Mouse (Mus musculus) heart, postnatal 25 days (tissue): ENCODE measurements around the gene Rilp. TPM values are rescaled to one million over a fixed set of nuclear protein-coding genes. Genes with fewer than 3 reads are reported as not detected.

Source experiments
- DNase-seq: peaks from one replicate; pipeline ENCODE4 v3.0.0; 2022; ENCODE audit warnings: low spot score
- intact Hi-C: fragments of 180-260 bp; cut with DNase I; formaldehyde crosslinking; loops from one replicate; pipeline ENCODE4 v1.15.1; 2025
- total RNA-seq, 2 experiments: library from RNA; stranded (reverse); gene quantifications; 2 replicates each; pipeline ENCODE4 v1.2.3; 2021

The Rilp gene
- total RNA-seq = 10 to 100 TPM; 47.4 to 47.8 TPM

DNA sequence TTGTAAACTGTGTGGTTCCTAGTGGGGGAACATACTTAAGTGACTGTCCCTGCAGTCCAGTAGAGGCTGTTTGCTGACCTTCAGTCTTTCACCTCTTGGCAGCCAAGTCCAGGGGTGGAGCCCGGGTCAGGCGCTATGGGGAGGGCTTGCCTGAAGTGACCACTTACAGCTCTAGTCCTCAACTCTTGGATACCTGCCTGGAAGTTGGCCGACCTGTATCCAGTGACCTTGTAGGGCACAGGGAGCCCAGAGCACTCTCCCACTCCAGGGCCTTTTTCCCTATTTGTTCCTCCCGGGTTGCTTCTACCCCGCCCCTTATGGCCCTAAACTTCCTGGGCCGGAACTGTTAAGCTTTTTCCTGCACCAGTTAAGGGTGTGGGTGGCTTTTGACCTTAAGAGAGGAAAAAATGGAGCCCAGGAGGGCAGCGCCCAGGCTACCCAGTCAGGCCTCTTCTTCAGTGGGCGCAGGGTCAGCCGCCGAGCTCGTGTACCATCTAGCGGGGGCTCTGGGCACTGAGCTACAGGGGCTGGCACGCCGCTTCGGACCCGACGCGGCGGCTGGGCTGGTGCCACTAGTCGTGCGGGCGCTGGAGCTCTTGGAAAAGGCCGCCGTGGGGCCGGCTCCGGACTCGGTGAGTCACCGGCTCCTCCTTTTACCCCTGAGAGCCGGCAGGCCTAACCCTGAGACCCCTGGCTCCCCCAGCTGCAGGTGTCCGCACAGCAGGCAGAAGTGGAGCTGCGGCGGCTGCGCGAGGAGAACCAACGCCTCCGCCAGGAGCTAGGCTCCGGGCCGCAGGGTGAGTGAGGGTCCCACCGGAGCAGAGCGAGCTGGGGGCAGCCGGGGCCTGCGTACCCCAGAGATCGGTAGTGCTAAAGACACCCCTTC, at the start of gene Rilp:
Gene Rilp (plus strand): TSS at position 354 of the 886 bp plus-strand sequence.
- intact Hi-C loops = loop anchor here (1.0 to 5.0 kb wide), 3 partner anchors 50 to 163 kb away; partner anchors contain the start of genes Rpa1 and Smyd4
- DNase-seq = peak; percentile 67

DNA sequence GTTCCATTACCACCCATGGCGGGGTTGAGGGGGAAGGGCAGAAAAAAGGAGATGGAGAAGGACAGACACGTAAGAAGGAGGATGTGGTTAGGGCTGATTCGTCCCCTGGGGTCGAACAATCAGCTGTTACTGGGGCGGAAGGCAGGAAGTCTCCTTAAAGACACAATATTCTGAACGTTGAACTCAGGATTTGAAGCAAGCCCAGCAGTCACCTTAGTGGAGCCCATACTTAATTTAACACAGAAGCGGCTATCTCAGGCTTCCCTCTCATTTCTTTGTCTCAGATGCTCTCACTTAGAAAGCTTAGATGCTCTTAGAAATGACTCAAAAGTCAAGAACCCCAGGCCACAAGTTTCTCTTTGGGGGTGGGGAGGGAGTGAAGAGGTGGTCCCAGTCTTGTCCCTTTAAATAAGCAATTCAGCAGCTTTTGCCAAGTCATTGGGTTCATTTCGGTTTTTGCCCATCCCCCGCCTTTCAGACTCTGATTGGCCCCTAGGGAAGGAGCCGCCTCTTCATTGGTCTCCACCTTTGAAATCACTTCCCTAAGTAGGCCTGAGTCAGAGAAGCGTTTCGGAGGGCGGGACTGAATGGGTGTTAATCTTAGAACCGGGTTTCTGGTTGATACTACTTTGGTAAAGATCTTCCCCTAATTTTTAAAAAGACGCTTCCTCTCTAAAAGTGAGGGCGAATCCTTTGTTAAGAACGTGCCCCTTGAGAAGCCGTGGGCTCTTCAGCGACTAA, 49.6 kb upstream of the Rilp start:
- peak; percentile 86 for DNase-seq
- intact Hi-C loops = loop anchor here (1.0 to 5.0 kb wide), 2 partner anchors 50 to 113 kb away; partner anchors contain the start of genes Rilp, Rpa1 and Smyd4

- intact Hi-C loops = loop anchor here (1.0 to 5.0 kb wide), 2 partner anchors 49 to 114 kb away; partner anchors contain the start of genes Rilp, Rpa1 and Smyd4
- DNase-seq = peak; percentile 100
Observed at GRCm38 (mm10) chr11:75460844-75461742, 48.8 kb upstream of the Rilp start, which contains the start of gene Tlcd2. Gene Tlcd2 (plus strand): TSS chr11:75461715.

DNA sequence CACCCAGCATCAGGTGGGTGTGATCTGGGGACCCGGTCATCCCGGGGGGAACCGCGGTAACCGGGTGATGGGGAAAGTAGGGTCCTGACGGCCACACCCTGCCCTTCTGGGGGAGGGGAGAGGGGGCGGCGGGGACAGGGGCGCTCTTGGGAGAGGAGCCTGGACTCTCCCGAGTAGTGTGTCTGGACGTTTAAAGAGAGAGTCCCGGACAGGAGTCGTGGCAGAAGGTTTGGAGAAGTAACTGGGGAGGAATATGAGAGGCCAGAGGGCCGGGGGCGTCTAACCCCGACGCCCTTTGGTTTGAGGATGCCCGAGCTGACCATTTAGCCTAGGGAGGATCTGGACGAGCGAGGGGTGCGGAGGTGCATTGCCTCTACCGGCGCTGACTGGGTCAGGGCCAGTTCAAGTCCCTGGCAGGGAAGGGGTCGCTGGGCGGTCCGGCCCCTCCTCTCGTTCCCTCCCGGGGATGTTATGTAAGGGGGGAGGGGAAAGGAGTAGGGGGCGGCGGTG, 48.1 kb upstream of the Rilp start:
- DNase-seq = no peak
- intact Hi-C loops = loop anchor here (5.0 kb wide), 1 partner anchor 114 kb away; the partner anchor contains the start of genes Rpa1 and Smyd4

GRCm38 (mm10) chr11:75462253-75462783, 47.6 kb upstream of the Rilp start:
- peak; percentile 89 for DNase-seq
- intact Hi-C loops = loop anchor here (5.0 kb wide), 1 partner anchor 115 kb away; the partner anchor contains the start of genes Rpa1 and Smyd4

- intact Hi-C loops = loop anchor here (5.0 kb wide), 1 partner anchor 116 kb away; the partner anchor contains the start of genes Rpa1 and Smyd4
- DNase-seq = peak; percentile 87
Observed at GRCm38 (mm10) chr11:75462865-75463336, 47.0 kb upstream of the Rilp start.

- no peak for DNase-seq
- intact Hi-C loops = loop anchor here (5.0 kb wide), 1 partner anchor 116 kb away; the partner anchor contains the start of genes Rpa1 and Smyd4
Observed at GRCm38 (mm10) chr11:75463624-75464023, 46.3 kb upstream of the Rilp start.

GRCm38 (mm10) chr11:75464417-75464816, 45.5 kb upstream of the Rilp start:
- intact Hi-C loops = loop anchor here (5.0 kb wide), 1 partner anchor 117 kb away; the partner anchor contains the start of genes Rpa1 and Smyd4
- no peak for DNase-seq

DNA sequence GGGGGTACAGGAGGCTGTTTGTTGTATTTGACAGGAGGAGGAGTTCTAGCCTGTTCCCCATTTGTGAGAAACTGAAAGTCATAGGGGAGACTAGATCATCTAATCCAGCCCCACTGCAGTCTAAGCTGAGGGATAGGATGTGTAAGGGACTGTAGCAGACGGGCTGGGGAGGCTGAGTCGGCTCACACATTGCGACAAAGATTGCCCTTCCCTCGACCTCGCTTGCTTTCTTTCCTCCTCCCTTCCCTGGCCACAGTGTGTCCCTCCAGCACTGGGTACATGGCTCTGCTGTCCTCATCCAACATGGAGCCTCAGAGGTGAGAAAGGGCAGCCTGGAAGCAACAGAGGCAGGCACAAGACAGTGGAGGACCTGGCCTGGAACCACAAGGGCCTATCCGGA, 44.8 kb upstream of the Rilp start:
- no peak for DNase-seq
- intact Hi-C loops = no loop called here

GRCm38 (mm10) chr11:75466731-75467505, 43.0 kb upstream of the Rilp start:
- DNase-seq = no peak
- intact Hi-C loops = no loop called here

- DNase-seq = peak; percentile 73
- intact Hi-C loops = no loop called here
Observed at GRCm38 (mm10) chr11:75467512-75468215, 42.2 kb upstream of the Rilp start.

DNA sequence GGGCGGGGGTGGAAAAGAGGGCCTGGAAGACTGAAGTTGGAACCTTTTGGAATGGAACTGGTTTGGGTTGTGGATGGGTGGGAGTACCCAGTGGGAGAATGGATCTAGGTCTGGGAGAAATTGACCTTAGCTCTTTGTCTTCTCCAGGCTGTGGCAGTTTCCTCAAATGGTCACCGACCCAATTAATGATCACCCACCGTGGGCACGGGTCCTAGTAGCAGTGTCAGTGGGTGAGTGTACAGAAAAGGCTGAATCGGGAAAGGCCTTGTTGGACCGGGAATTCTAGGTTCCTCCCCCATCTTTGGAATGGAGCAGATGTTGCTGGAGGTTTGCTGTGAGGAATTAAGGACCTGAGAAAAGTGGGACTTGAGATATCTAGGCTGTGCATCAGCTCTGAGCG, 41.5 kb upstream of the Rilp start:
- intact Hi-C loops = no loop called here
- DNase-seq = no peak

- intact Hi-C loops = no loop called here
- DNase-seq = no peak
Observed at GRCm38 (mm10) chr11:75469261-75469660, 40.6 kb upstream of the Rilp start.

DNA sequence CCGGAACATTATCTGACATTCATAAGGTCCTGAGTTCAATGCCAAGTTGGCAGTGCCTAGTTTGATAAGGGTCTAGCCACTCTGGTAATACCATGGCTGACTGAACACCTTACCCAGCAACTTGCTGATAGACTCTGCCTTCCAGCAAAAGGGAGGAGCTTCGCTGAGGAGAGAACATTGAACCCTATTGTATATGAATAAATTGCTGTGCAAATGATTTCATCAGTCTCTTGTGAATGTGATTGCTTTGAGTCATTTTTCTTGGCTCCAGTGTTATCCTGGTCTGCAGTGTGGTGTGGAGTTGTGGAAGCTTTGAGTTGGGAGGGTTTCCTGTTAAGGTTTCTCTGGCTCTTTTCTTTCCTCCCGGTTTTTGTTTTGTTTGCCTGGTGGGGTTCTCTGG, 39.2 kb upstream of the Rilp start:
- DNase-seq = no peak
- intact Hi-C loops = no loop called here

- no peak for DNase-seq
- intact Hi-C loops = no loop called here
Observed at GRCm38 (mm10) chr11:75472469-75473081, 37.3 kb upstream of the Rilp start.

DNA sequence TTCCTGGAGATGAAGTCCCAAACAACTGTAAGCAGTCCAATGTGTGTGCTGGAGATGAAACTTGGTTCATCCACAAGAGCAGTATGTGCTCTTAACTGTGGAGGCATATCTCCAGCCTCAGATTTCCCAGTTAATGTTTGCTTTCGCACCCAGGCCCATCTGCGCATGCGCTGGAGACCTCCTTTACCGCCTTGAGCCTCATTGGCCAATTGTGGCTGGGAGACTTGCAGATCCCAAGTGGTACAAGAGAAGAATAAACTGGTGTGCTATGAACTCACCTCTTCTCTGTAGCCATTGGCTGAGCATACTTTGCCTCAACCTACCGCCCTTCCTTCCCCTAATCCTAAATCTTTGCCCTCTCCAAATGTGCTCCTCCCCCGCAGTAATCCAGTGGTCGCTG, 36.5 kb upstream of the Rilp start:
- intact Hi-C loops = no loop called here

GRCm38 (mm10) chr11:75486192-75486591, 23.7 kb upstream of the Rilp start:
- DNase-seq = no peak
- intact Hi-C loops = loop anchor here (5.0 to 10.0 kb wide), 2 partner anchors 84 to 311 kb away; partner anchors contain the start of gene Ovca2

More for the DNA sequence above, 36.5 kb upstream of the Rilp start:
- DNase-seq = no peak
